Mouse (Mus musculus): ENCODE results near the gene Fryl. TPM values are rescaled to one million over a fixed set of nuclear protein-coding genes. Genes with fewer than 3 reads are reported as not detected.

Fryl gene
- polyA plus RNA-seq, 1 experiment from 2014 or later: 45.5 TPM

DNA sequence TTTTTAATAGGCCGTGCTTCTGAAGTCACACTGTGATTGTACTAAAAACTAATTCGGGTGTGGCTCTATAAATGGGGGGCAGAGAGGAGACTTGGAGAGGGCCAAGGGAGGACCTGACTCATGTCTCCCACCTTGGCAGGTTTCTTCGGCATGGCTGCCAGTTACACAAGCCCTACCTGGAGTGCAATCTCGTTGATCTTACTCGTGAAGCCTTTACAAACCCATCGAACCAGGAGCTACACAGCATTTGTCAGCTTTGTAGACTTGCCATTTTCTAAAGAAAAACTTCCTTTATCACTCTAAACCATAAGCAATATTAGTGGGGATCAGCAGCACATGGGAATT is 45.5 kb downstream of the Fryl start:
- Histone ChIP-seq H3K9ac (no peak overlapping the region), H3K9me3 (no peaks in the 10 kb centered on the region)
- WGBS: 95% methylated on average over 6 of the region's 6 CpGs

DNA sequence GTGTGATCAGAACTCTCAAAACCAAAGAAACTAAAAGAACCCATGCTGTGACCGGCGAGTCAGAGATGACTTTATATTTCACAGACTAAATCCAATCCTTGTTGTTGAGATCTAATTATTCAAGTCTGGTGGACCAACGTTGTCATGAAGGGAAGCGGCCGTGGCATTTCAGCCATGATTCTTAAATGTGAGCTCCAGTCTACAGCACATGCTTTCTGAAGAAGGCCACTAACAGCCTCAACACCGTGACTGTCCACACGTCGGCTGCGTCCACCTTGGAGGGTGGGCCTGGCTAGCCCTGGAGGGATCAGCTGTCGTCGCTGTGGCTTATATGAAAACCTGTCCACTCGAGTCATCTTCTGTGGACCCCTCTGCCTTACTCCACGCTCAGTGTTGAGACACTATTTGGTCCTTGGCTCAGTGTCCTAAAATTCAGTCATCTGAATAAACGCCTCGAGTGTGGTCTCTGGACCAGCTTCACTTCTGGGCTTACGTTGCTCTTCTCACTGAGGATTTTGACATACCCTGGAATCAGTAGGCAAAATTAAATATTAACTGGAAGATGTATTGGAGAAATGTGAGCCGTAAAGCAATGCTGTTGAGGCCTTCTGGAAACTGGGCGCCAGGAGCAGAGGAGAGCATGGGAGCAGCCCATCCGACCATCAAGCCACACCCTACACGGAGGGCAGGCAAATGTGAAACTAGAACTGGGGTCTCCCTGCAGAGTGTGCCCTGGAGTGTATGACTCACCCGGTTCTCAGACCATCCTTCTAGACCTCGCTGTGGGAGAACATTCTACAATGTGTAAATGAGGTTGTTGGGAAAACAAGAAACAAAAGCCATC is 46.1 kb downstream of the Fryl start:
- Histone ChIP-seq H3K27ac (no peak overlapping the region), H3K9me3 (no peaks in the 10 kb centered on the region), H3K9ac (no peak overlapping the region), H3K27me3 (no peaks in the 10 kb centered on the region), H3K4me1 (replicated peaks) (peaks cover 12% of the 10 kb centered on the region), H3K4me3 (no peak overlapping the region), H3K4me2 (no peak overlapping the region), H3K36me3 (peaks cover 12% of the 10 kb centered on the region)
- ATAC-seq (ENCODE audit: low FRiP score): no peak
- 88% methylated on average over 22 of the region's 22 CpGs for WGBS

More for the DNA sequence above, 45.5 kb downstream of the Fryl start:
- Histone ChIP-seq H3K27ac (no peak overlapping the region), H3K4me2 (no peak overlapping the region), H3K4me1 (replicated peaks) (peaks cover 12% of the 10 kb centered on the region), H3K27me3 (no peaks in the 10 kb centered on the region), H3K4me3 (no peak overlapping the region), H3K36me3 (peaks cover 12% of the 10 kb centered on the region)
- no peak for ATAC-seq (ENCODE audit: low FRiP score)

DNA sequence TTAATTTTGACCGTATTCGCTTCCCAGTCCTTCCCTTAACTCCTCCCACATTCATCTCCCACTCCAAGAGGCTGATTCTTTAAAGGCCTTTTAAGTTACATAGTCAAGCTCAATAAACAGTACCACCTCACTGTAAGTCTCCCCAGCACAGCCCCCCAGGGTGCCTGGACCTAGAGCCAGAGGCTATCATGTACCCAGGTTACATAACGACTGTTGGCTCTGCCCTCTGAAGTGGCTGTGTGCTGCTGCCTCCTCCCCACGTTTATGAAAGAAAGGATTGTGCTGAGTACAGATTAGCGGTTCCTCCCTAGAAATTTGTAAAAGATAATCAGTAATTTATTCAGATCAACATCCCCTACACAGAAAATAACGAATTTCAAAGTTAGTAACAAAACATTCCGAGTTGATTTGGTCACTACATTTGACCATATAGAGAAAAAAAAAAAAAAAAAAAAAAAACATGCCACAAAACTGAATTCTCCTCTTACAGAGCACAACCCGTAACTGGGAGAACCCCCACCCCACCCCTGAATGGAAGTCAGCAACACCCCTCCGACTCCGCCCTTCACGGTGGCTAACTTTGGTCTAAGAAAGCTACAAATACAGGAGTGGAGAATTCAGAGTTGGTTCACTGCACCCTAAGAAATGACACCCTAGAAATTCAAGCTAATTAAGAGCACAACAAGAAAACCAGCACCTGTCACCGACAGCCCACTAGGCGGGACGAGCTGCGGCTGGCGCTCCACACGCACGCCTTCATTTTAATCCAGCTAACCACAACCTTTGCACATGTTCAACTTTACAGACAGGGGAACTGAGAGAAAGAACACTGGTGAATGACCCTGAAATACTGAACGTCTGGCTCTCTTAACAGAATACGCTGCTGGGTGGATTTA is 47.0 kb downstream of the Fryl start:
- no peak overlapping the region for H3K4me2 ChIP-seq
- WGBS: 74% methylated on average over 20 of the region's 20 CpGs
- no peak overlapping the region for H3K9ac ChIP-seq
- no peaks in the 10 kb centered on the region for H3K9me3 ChIP-seq
- no peak overlapping the region for H3K27ac ChIP-seq
- H3K4me3 ChIP-seq: no peak overlapping the region
- H3K36me3 ChIP-seq: peaks cover 12% of the 10 kb centered on the region
- H3K27me3 ChIP-seq: no peaks in the 10 kb centered on the region
- peaks cover 12% of the 10 kb centered on the region for H3K4me1 ChIP-seq (replicated peaks)
- ATAC-seq (ENCODE audit: low FRiP score): no peak

DNA sequence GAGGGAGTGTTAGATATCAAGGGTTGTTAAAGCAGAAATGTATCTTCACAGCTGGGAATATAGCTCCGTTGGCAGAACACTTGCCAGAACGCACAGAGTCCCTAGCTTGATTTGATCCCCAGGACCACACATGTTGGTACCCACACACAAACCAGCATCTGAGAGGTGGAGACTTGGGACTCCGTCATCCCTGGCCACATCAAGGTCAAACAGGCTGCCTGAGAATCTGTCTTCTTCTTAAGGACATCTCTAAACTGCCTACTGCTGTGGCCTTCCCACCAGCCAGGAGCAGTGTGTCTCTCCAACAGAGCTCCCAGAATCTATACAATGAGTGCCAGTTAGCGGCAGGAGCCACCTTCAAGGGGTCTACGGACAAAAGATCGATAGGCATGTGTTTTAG is 47.8 kb downstream of the Fryl start:
- H3K4me3 ChIP-seq: no peak overlapping the region
- H3K9ac ChIP-seq: no peak overlapping the region
- no peaks in the 10 kb centered on the region for H3K27me3 ChIP-seq
- H3K9me3 ChIP-seq: no peaks in the 10 kb centered on the region
- H3K27ac ChIP-seq: no peak overlapping the region
- 62% methylated on average over 6 of the region's 6 CpGs for WGBS
- no peak overlapping the region for H3K4me2 ChIP-seq
- peaks cover 14% of the 10 kb centered on the region for H3K36me3 ChIP-seq
- peaks cover 12% of the 10 kb centered on the region for H3K4me1 ChIP-seq (replicated peaks)
- no peak for ATAC-seq (ENCODE audit: low FRiP score)

DNA sequence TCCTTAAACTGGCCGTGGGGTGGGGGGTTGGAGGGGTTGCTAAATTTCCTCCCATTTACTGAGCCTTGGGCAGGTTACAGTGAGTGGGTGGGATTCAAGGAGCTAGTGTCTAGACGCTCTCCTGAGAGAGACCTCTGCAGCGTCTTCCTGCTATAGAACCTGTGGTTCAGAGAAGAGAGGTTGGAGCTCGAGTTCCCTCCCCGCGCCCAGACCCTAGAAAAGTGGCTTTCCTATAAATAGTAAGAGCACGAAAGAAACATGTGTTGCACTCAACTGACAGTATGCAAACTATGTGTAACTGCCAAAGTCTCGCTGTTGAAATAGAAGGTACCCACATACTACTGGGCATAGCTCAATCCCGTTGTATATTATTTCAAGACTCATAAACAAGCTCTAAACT is 49.7 kb downstream of the Fryl start:
- no peak for ATAC-seq (ENCODE audit: low FRiP score)
- no peak overlapping the region for H3K27ac ChIP-seq
- 93% methylated on average over 9 of the region's 9 CpGs for WGBS

DNA sequence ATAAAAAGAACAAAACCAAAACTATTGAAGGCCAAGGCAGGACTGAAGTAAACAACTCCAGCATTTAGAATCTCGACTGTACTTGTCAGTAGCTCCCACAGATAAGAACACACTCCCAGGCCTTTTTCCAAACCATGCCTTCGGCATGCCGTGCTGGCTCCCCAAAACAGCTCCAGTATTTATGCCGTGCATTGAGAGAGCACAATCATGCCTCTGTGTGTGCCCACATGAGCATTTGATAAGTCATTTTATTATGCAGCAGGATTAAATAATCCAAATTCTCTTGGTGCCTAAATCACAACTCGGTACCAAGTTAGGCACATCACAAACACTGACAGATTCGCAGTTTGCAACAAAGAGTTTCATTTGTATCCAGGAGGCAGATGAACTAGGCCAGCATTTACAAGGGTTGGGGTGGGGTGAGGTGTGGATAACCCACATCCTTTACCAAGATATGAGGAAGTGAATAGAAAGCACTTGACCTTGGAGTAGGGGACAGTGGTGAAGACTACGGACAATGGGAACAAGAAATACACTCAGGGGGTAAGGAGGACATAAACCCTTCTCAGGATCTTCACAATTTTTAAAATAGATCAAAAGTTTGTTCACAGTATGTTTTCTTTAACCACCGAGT is 50.3 kb downstream of the Fryl start:
- no peak overlapping the region for H3K9ac ChIP-seq
- no peaks in the 10 kb centered on the region for H3K9me3 ChIP-seq
- WGBS: 79% methylated on average over 8 of the region's 8 CpGs
- H3K27ac ChIP-seq: no peak overlapping the region
- no peak overlapping the region for H3K4me3 ChIP-seq
- H3K36me3 ChIP-seq: peaks cover 9% of the 10 kb centered on the region
- H3K27me3 ChIP-seq: no peaks in the 10 kb centered on the region
- H3K4me1 ChIP-seq (replicated peaks): peaks cover 16% of the 10 kb centered on the region
- no peak for ATAC-seq (ENCODE audit: low FRiP score)
- H3K4me2 ChIP-seq: no peak overlapping the region

More for the DNA sequence above, 49.7 kb downstream of the Fryl start:
- Histone ChIP-seq H3K27me3 (no peaks in the 10 kb centered on the region), H3K9me3 (no peaks in the 10 kb centered on the region), H3K36me3 (peaks cover 9% of the 10 kb centered on the region), H3K9ac (no peak overlapping the region), H3K4me2 (no peak overlapping the region), H3K4me3 (no peak overlapping the region), H3K4me1 (replicated peaks) (peaks cover 16% of the 10 kb centered on the region)

DNA sequence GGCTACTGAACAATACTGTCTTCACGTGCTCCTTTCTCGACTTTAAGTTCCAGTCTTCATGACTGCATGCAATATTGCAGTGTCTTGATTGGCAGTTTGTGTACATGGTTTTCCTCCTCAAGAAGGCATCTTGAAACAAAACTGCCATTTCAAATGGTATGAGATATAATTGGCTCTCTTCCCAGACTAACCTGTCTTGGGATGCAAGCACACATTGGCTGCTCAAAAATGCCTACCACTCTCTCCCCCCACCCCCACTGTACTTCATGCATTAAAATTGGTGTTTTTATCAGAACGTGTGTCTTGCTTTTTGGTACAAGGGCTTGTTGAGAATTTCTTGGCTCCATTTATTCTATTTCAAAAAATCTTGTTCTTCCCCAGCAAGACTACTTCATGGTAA is 51.4 kb downstream of the Fryl start:
- Histone ChIP-seq H3K4me2 (no peak overlapping the region), H3K9me3 (no peaks in the 10 kb centered on the region), H3K27me3 (no peaks in the 10 kb centered on the region), H3K27ac (no peak overlapping the region), H3K36me3 (peaks cover 5% of the 10 kb centered on the region), H3K4me1 (replicated peaks) (peaks cover 16% of the 10 kb centered on the region), H3K9ac (no peak overlapping the region), H3K4me3 (no peak overlapping the region)
- WGBS: 93% methylated on average over 3 of the region's 3 CpGs
- no peak for ATAC-seq (ENCODE audit: low FRiP score)

DNA sequence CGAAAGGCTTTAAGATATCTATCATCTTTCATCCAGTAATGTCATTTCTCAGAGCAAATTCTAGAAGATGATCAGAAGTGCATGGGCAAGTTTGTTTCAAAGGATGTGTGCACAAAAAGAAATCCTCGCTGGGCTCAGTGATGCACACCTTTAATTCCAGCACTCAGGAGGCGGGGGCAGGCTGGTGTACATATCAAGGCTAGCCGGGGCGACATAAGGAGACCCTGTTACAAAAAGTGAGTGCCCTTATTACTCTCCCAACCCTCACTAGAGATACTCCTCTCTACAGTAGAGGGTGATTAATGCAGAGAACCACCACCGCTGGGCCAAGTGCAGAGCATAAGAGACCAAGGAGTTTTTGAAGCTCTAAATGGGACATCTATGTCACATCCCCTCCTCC is 53.9 kb downstream of the Fryl start:
- H3K27me3 ChIP-seq: no peaks in the 10 kb centered on the region
- no peak overlapping the region for H3K4me2 ChIP-seq
- H3K9me3 ChIP-seq: no peaks in the 10 kb centered on the region
- no peak overlapping the region for H3K9ac ChIP-seq
- H3K4me1 ChIP-seq (replicated peaks): 0 out of 2 replicates have a peak, but pooled peaks cover 6% of the 10 kb centered on the region
- H3K4me3 ChIP-seq: no peak overlapping the region
- ATAC-seq (ENCODE audit: low FRiP score): no peak
- H3K27ac ChIP-seq: no peak overlapping the region
- H3K36me3 ChIP-seq: peaks cover 4% of the 10 kb centered on the region; the same call in 1 of the 2 replicates
- 98% methylated on average over 6 of the region's 6 CpGs for WGBS

DNA sequence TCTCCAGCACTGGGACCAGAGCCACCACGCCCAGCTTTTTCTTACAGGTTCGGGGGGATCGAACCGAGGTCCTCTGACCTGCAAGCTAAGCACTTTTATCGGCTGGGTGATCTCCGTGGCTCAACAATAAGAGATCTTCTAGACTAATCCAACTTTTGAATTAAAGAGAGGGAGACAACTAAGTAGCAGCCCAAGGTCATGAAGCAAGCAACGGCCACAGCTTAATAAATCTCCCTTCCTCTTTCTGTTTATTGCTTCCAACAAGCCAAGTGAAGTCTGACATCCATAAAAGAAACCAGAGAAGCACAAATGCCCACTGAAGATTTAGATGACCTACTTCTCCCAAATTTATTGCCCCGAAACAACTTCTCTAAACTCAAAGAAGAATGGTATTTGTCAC is 54.3 kb downstream of the Fryl start:
- ATAC-seq (ENCODE audit: low FRiP score): no peak
- Histone ChIP-seq H3K4me2 (no peak overlapping the region), H3K27me3 (no peaks in the 10 kb centered on the region), H3K4me1 (replicated peaks) (0 out of 2 replicates have a peak, but pooled peaks cover 6% of the 10 kb centered on the region), H3K27ac (no peak overlapping the region), H3K36me3 (peaks cover 4% of the 10 kb centered on the region; the same call in 1 of the 2 replicates), H3K9ac (no peak overlapping the region), H3K4me3 (no peak overlapping the region), H3K9me3 (no peaks in the 10 kb centered on the region)
- 93% methylated on average over 8 of the region's 8 CpGs for WGBS

DNA sequence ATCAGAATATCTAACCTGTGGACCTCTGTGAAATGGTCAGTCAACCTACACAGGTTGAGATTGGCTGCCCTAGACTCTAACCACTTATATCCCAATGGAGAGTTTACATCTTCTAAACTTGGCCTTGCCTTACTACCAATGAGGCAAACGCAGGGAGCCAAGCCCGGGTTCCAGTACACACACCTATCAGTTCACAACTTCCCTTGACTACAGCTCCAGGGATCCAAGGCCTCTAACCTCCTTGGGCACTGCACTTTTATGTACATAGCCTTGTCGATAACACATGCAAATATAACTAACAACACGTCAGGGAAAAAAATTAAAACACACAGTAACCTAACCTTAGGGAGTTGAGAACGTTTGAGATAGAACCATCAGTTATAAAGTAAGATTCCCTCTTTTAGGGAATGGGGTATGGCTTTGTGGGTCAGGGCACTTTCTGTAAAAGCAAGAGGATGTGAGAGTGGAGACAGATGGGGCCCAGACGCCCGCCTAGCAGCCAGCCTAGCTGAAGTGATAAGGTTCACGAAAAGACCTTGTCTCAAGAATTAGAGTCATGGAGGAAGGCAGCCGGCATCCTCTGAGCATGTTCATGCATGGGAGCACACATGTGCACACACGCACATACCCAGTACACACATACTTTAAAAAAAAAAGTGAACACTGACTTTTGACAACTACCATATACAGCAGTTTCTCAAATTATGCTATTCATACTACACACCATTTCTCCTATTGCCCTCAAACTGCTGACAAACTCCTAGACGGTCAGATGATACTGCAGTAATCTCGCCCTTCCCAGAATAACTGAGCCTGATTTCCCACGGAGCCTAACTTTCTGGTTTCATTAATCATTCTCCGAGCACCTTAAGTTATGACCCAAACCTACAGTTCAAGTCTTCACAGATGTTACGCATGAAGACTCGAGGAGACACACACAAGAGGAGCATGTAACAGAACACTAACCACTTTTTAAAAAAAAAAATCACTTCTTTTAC is 55.7 kb downstream of the Fryl start:
- Histone ChIP-seq H3K4me1 (replicated peaks) (0 out of 2 replicates have a peak, but pooled peaks cover 4% of the 10 kb centered on the region), H3K4me2 (no peak overlapping the region), H3K9ac (no peak overlapping the region), H3K36me3 (peaks cover 4% of the 10 kb centered on the region; the same call in 1 of the 2 replicates), H3K4me3 (no peak overlapping the region), H3K9me3 (no peaks in the 10 kb centered on the region), H3K27ac (no peak overlapping the region), H3K27me3 (no peaks in the 10 kb centered on the region)
- no peak for ATAC-seq (ENCODE audit: low FRiP score)
- WGBS: 89% methylated on average over 16 of the region's 16 CpGs

DNA sequence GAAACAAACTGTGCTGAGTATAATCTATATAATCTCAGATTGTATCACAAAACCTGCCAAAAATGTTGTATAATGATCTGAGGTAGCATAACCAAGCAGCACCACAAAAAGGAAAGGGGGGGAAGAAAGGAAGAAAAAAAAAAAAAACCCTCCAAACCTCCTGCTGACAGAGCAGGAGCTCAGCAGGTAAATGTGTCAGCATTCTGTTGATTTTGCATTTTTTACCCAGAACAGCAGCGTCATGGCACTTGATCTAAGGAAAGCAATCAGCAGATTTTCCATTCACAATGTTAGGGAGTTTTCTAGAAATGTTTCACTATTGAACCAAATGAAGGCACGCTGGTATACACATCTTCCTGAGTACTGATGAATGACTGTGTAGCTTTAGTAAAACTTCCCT is 56.8 kb downstream of the Fryl start:
- no peak overlapping the region for H3K4me3 ChIP-seq
- no peaks in the 10 kb centered on the region for H3K27me3 ChIP-seq
- H3K36me3 ChIP-seq: peaks cover 4% of the 10 kb centered on the region; the same call in 1 of the 2 replicates
- no peak overlapping the region for H3K4me2 ChIP-seq
- H3K9ac ChIP-seq: no peak overlapping the region
- WGBS: 83% methylated on average over 2 of the region's 2 CpGs
- no peak overlapping the region for H3K27ac ChIP-seq
- 0 out of 2 replicates have a peak, but pooled peaks cover 4% of the 10 kb centered on the region for H3K4me1 ChIP-seq (replicated peaks)
- ATAC-seq (ENCODE audit: low FRiP score): no peak
- no peaks in the 10 kb centered on the region for H3K9me3 ChIP-seq

All from hindbrain, embryonic 13.5 days (tissue).